Mouse (Mus musculus) heart, postnatal 4 days (tissue): ENCODE results near the gene Fhad1. TPM values are rescaled to one million over a fixed set of nuclear protein-coding genes. Genes with fewer than 3 reads are reported as not detected.

Experiments used
- DNase-seq: peaks from one replicate; pipeline ENCODE4 v3.0.0; 2021
- total RNA-seq, 2 experiments: library from RNA; stranded (reverse); gene quantifications; 2 replicates each; pipeline ENCODE4 v1.2.3; 2021

Fhad1 gene
- total RNA-seq, 2 experiments from 2014 or later, result 1.2 to 1.4 TPM

GRCm38 (mm10) chr4:141930001-141930400, 84.9 kb downstream of the Fhad1 start:
- no peak for DNase-seq

DNA sequence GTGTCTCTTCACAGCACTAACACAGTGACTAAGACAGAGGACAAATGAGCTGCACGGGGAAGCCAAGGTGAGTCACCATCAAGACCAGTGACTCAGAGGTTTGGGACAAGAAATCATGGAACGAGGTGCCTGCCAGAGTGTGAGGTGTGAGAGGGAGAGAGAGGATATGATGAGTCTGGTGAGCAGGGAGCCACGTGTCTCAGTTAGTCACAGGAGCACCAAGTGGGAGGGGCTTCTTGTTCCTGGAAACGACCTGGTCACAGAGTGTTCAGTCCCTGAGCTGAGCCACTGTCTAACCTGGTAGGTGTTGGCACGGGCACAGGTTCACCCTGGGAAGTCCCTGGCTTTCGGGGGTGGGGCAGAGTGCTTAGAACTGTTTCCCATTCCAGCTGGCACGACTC, 86.0 kb downstream of the Fhad1 start:
- DNase-seq, result peak; percentile 59

- no peak for DNase-seq
Measured at GRCm38 (mm10) chr4:141925781-141926345, 89.0 kb downstream of the Fhad1 start.

GRCm38 (mm10) chr4:141923961-141924360, 90.9 kb downstream of the Fhad1 start:
- no peak for DNase-seq

DNA sequence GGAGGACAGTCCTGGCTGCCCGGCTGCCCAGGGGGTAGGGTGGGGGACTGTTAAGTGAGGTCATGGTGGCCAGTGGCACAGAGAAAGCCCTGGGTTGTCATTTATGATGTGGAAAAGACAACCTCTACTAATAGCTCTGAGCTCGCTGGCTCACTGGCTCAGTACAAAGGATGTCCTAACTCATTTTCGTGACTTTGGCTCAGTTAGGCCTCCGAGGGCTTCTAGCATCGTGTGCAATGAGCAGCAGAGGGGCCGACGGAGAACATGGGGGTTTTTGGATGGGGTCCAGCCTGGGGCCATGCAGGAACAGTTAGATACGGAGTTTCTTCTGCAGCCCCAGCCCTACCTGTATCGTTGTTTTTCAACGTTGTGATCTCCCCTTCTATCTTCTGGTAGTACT, 94.5 kb downstream of the Fhad1 start:
- DNase-seq, result no peak

GRCm38 (mm10) chr4:141917735-141918419, 97.0 kb downstream of the Fhad1 start:
- no peak for DNase-seq

DNA sequence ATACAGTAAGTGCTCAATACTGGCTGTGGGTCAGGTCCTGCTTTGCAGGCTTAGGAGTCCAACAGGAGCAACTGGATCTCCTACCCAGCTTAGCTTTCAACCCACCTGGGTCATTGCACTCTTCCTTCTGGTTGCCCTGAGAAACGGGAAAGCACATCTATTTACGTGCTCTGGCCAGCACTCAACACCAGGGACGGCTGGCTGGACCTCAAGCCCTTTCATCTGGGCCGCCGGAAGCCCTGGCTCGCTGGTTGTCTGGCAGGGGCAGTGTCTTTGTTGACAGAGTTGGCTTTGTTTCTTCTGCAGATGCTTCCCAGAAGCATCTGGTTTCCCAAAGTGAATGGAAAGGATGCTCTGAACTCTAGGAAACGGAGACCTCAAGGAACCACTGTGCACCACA, 100.8 kb downstream of the Fhad1 start:
- peak; percentile 85 for DNase-seq

- peak; percentile 37 for DNase-seq
Measured at GRCm38 (mm10) chr4:141913201-141913993, 101.5 kb downstream of the Fhad1 start.

- DNase-seq, result no peak
Measured at GRCm38 (mm10) chr4:141904710-141905109, 110.2 kb downstream of the Fhad1 start.

- no peak for DNase-seq
Measured at GRCm38 (mm10) chr4:141902479-141902858, 112.4 kb downstream of the Fhad1 start.

- DNase-seq, result no peak
Measured at GRCm38 (mm10) chr4:141901711-141902478, 113.0 kb downstream of the Fhad1 start.

DNA sequence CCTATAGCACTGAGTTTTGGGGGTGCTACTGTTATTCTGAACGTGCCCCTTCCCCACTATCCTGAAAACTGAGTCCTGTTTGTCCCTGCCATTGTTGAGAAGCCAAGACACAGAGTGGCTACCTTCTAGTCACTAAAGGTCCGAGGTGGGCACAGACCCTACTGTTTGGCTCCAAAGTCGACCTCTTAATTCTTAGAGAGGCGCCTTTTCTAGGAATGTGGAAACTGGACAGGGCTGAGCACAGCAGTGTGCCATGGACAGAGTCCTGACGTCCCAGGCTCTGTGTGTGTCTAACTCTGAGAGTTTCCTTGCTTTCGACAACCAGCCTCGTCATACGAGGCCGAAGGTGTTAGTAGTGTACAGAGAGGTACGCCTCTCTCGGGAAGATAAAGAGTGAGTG, 114.5 kb downstream of the Fhad1 start:
- no peak for DNase-seq

DNA sequence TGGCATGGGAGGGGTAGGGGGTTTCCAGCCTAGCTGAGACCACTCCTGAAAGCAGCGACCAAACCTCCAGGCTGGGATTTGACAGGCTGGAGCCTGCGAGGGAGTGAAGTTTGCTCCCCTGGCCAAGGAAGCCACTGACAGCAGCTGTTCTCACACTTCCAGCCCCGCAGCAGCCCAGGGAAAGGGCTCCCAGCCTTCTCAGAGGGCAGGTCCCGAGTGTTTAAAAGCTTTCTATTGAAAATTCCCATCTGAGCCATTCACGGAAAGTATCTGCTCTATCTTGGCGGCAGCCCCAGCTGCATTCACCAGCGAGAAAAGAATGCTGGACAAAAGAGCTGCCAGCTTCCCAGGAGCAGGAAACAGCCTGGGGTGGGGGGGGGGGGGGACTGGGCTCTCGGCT, 114.9 kb downstream of the Fhad1 start:
- DNase-seq, result peak; percentile 59

DNA sequence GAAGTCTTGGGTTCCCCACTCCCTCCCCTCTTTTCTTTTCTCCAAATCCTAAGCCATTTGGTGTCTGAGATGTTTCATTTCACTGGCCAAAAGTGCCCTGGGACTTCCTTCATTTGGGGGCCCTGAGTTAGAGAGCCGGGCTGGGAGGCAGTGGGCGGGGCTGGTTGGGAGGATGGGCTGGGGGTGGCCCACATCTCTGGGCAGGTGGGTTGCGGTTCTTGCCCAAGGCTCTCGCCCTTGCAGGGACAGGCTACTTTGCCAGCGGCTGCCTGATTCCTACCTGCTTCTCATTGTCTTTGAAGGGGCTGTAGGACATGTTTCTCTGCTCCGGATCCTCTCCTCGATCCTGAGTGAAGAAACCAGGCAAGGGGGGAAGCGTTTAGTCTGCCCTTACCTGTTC, 116.0 kb downstream of the Fhad1 start:
- no peak for DNase-seq

- DNase-seq, result no peak
Measured at GRCm38 (mm10) chr4:141897838-141898237, 117.0 kb downstream of the Fhad1 start.

DNA sequence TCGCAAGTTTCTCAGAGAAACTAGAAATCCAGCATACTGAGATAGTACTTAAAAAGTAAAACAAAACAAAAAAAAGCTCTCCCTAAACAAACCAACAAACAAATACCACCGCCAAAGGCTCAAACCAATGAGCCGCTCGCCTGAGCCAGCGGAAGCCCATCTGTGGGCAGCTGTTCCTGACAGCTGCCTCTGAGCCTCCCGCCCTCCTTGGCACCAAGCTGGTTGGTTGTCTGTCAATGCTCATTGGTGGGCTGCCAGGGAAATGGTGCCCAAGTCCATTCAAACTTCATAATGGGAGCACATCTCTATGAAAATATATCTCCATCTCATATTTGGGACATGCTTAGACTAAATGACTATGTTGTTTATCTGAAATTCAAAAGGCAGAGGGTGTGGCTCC, 117.7 kb downstream of the Fhad1 start:
- no peak for DNase-seq

DNA sequence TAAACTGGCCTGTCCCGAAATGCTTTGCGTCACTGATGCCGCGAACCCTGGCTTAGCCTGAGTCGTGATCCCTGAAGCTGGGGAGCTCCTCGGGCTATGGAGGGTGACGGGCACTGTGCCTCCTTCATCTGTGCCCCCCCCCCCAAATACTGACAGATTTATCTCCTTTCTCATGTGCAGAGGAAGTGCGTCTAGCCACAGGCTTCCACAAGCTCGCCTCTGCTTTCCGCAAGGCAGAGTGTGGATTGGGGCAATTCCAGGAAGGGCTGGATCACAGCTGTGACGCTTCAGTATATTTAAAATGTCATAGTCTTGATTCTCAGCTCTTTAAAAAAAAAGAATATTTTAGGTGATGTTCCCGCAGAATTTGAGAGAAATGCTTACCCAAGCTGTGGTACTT, 119.1 kb downstream of the Fhad1 start:
- peak; percentile 39 for DNase-seq

DNA sequence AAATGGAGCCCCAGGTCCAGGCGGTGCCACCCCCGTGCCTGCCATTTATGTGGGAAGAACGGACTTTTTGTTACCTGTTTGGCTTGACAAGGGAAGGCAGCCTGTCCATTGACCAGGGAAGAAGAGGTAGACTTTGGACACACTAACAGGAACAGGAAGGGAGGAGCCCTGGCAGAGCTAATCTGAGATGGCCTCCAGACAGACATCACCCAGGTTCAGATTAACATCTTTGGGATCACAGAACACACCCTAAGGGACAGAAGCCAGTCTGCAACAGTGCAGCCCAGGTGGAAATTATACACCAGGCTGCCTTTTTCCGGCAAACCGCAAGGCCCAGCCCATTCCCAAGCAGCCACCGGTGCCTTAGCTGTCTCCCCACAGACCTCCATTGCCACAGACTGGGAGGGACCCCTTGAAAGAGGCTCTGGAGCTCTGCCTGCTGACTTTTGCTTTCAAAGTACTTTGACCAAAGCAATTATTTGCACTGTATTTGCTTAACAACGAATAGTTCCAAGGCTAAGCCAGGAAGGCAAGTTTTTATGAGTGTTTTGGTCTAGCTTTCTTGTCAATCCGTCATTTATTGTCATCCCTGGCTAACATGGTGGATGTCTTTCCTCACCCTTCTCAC, 121.6 kb downstream of the Fhad1 start:
- no peak for DNase-seq

GRCm38 (mm10) chr4:141886385-141886968, 128.4 kb downstream of the Fhad1 start:
- DNase-seq, result no peak

GRCm38 (mm10) chr4:141885451-141885850, 129.4 kb downstream of the Fhad1 start:
- no peak for DNase-seq

DNA sequence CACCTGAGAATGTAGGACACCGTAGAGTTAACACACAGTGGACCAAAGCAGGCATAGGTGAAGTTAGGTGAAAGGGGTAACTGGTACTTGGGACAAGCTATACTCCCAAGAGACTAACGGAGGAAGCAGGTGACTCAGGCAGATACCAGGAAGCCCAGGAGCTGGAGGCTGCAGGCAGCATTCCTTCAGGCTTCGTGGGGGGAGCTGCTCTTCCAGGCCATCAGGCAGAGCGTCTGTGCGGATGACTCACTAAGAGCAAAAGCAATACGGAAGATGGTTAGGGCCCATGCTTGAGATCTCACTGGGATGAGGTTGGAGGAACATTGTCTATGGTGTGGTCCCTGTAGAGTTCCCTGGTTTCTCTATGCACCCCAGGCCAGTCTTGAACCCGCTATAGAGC, 132.0 kb downstream of the Fhad1 start:
- no peak for DNase-seq

DNA sequence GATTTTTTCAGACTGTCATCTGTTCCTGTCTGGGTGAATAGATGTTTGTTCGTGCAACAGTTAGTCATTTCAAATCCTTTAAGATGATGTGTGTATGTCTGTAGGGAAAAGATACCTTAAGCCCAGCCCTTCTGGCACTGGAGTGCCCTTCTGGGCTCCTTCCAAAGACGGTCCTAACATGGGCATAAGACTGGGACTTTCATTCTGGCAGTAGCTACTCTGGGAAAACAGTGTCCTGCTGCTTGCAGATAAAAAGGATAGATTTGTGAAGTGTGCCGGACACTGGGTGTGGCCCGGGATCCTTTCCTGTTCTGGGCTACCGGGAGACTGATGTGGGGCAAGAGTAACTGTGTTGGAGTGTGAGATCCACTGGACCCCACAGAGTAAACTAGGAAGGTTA, 132.9 kb downstream of the Fhad1 start:
- DNase-seq, result peak; percentile 49
